Mouse (Mus musculus): Measurements from ENCODE around the gene Gm49383.
"Not testable (repeated sequence)": the region's sequence is repeated elsewhere in the genome, so short reads cannot be mapped to it uniquely, and the experiment has no call there.

The Gm49383 gene

DNA sequence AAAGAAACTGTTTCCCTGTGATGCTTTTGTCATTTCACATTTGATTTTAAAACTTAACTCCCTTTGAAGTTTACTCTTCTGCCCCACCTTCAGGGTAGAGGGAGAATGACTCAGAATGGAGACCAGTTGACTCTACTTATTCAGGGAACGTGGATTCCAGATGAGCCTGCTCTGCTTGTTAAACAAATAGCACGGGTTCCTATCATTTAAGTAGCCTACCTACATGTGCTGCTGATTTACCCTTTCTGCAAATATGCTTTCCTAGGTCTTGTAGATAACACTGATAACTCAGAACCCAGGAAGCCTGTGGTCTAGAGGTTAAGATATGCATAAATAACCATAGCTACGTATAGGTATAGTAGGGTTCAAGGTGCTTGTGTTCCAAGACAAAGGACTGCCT is 32.0 kb downstream of the Gm49383 start:
- no peak for DNase-seq (ENCODE audit: low spot score)

DNA sequence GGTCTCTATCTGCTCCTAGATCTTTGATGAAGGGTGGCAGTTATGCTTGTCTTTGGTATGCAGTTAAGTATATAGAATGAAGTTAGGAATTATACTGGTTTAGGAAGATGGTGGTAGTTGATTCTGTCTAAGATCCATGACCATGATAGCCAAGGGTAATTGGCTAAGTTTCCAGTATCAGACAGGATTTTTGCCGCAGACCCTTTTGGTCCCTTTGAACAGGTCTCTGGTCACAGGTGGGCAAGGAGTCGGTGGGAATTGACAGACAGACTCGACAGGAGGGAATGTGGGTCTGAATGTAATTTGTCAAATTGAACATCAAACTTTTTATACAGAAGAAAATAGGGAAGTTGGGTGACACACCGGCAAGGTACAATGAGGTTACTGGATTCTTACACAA is 33.3 kb downstream of the Gm49383 start:
- DNase-seq (ENCODE audit: low spot score), result not testable (repeated sequence)

DNA sequence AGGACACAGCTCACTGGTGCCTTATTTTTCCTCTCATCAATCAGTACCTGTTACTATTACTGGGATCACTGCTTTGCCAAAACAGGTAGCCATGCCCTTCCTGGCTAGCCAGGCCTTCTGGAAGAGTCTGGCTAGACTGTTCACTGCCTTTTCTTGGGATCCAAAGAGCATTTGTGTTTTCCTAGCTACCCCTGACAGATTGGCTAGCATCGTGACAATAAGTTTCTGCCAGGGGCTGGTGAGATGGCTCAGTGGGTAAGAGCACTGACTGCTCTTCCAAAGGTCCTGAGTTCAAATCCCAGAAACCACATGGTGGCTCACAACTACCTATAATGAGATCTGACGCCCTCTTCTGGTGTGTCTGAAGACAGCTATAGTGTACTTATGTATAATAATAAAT is 36.2 kb downstream of the Gm49383 start:
- not testable (repeated sequence) for DNase-seq (ENCODE audit: low spot score)

DNA sequence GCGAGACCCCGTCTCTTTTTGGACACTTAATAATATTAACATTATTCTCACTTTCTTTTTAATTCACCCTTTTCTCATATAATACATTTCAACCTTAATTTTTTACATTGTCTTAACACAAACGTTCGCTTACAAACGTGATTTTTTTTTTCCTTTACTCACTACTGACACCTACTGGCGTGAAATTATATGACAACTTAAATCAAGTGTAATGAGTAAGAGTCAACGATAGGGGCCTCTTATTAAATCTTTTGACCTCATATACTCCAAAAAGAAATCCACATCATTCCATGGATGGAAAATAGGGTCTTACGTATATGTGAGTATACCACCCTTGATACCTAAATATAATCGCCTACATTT is 37.3 kb downstream of the Gm49383 start:
- DNase-seq (ENCODE audit: low spot score), result peak; percentile 62

DNA sequence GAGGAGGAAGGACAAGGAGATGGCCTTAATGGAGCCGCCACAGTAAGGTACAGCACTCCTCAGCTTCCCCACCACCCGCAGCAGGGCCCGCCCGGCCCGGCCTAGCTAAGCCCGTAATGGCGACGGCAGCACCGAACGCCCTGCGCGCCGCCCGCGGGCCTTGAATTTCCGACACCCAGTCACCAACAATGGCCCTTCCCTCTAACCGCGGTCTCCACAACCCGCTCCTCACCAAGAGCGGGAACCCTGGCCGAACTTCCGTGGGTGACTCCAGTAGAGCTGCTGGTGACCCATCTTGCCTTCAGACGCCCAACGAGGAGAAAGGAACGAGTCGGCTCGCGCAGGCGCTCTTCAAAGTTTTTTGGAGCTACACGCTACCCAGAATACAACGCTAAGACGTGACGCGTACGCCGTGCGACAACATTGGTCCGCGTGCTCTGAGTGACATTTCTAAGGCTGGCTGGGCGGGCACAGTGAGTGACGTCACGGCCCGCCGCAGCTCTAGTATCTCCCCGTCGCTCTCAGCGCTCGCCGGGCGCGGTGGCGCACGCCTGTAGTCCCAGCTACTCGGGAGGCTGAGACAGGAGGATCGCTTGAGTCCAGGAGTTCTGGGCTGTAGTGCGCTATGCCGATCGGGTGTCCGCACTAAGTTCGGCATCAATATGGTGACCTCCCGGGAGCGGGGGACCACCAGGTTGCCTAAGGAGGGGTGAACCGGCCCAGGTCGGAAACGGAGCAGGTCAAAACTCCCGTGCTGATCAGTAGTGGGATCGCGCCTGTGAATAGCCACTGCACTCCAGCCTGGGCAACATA is 37.9 kb downstream of the Gm49383 start, which contains the start of gene Rps29:
Rps29 (minus strand) TSS at position 422 of the 813 bp plus-strand sequence.
- DNase-seq (ENCODE audit: low spot score), result peak; percentile 99

DNA sequence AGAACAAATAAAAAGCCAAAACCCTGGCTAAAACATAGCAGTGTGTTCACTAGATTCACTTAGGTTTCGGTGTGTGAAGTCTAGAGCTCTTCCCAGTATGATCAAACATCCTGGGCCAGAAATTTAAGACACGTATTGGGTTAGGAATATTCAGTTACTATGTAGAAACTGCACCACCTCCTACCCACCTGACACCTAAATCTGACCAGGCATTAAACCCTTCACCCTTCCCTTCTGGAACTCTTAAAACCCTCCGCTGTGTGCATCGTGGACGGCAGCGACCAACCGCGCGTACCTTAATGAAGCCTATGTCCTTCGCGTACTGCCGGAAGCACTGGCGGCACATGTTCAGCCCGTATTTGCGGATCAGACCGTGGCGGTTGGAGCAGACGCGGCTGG is 38.5 kb downstream of the Gm49383 start:
- DNase-seq (ENCODE audit: low spot score), result no peak

DNA sequence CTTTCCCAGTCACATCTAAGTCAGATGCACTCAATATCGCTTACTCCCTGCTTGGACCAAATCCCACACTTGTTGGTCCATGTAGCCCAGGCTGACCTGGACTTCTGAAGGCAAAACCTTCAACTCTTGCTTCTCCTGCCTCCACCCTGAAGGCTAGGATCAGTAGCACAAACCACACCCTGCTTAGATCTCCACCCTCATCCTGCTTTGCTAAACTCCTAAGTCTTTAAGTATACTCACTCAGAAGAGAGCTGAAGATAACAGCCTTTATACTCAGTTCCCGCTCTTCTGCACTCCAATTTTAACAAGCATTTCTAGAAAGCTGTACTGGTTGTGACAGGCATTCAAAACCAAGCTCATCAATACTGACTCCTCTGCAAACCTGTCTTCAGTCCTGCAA is 39.8 kb downstream of the Gm49383 start:
- DNase-seq (ENCODE audit: low spot score), result no peak

DNA sequence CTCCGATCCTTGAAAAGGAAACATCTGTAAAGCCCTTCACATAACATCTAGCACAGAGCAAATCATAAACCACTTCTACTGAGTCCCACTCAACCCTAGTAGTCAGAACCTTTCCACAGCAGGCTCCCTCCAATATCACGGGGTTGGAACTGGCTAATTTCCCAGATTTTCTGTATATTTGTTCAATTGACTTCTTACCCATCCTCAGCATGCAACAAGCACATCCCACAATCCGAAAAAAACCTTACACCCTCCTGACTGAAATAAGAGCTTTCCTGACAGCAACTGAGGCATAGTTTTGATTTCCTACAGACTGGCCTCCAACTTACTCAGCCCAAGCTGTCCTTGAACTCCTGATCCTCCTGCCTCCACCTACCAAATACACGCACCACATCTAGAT is 40.5 kb downstream of the Gm49383 start:
- no peak for DNase-seq (ENCODE audit: low spot score)

DNA sequence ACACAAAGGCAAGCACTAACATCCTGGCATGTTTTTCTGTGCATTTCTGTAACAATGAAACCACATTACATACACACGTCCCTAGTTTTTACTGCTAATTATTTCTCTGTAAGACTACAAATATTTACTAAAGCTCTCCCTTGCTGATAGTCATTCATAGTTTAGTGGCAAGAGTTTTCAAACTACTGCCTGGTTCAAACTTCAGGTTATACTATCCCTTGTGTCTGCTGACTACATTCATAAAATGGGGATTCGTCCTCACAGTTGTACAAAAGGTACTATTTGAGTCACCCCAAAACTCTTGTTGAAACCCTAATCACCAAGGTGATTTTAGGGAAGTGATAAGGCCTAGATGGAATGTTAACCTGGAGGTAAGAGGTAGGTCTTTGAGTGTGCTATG is 41.0 kb downstream of the Gm49383 start:
- DNase-seq (ENCODE audit: low spot score), result no peak

DNA sequence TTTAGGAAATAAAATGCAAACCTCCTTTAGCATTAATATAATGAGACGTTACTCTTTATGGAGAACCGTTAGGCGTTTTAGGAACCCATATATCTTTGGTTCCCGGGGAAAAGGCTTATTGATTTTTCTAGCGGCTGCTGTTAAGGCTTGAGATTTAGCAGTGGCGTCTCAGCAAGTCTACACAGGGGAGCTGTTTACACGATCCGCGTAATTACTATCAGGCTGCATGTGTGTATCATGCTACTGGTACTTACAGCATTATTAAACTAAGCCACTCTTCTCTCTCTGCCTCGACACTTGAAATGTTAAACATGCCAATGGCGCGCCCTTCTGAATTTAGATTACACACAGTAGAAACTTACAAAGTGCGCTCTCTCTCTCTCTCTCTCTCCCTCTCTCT is 46.9 kb downstream of the Gm49383 start:
- no peak for DNase-seq (ENCODE audit: low spot score)

DNA sequence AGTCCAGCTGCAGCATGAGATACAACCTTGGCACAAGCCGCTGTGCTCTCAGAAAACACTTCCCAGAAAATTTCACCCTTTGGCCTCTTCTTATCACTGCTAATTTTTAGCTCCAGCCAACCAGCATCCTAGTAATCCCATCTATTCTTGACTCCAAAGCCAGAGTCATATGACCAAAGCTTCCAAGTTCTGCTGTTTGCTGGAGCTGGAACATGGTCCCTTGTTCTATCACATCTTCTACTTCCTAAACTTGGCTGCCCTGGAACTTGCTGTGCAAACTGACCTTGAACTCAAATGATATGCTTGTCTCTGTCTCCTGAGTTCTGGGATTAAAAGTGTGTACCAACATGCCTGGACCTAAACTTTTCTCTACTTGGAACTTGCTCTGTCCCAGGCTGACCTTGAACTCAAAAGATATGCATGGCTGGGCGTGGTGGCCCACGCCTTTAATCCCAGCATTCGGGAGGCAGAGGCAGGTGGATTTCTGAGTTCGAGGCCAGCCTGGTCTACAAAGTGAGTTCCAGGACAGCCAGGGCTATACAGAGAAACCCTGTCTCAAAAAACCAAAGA is 49.7 kb downstream of the Gm49383 start:
- DNase-seq (ENCODE audit: low spot score), result no peak

DNA sequence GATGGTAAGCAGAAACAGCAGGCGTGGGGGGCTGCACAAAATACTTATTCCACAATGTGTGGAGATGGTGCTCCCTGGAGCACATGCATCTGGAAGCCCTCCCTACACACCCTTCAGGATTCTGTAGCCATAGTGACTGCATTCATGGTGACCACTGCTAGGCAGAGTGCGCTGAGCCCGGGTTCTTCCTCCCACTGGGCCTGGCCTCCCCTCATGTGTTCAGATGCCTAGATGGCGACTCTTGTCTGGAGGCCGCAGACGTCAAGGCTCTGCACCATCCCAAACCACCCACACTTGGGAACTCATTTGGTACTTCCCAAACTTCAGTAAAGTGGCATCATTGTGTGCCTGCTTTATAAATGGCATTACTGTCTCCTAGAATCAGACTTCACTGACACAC is 53.4 kb downstream of the Gm49383 start:
- DNase-seq (ENCODE audit: low spot score), result no peak

DNA sequence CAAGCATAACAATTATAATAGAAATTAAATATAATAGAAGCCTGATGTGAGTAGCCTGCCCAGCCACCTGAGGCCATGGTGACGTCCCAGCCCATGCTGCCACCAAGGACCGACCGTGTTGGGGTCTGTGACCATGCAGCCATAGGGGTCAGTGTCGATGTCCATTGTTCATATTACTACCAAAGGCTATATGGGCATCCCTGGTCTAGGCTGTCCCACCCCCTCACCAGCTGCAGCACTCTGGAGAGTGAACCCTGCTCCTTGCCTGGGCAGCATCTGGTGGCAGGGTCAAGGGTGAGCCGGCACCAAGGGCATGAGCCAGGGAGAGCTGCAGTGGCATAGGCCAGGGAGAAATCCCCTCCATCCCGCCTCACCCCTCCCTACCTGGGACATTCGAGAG is 57.1 kb downstream of the Gm49383 start:
- DNase-seq (ENCODE audit: low spot score), result no peak

DNA sequence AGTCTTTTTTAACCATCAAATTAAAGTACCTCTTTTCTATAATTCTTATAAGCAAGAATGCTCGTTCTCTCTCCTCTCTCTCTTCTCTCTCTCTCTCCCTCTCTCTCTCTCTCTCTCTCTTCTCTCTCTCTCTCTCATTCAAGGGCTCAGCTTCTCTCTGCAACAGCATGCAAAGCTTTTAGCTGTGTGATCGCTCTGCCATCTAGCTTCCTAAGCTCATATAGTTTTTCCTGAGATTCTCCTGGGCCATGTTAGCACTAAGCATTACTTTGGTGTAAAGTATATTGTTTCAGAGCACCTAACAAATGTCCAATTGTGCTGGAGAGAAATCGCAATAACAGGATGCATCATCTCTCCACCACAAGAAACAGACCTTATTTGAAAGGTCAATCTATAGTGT is 57.7 kb downstream of the Gm49383 start:
- DNase-seq (ENCODE audit: low spot score), result no peak

Data from yolk sac, embryonic 10.5 days (tissue).